8 mouse cellular contexts compared by ENCODE assay signal in genomic region chr4:106847591-106848289, GRCm38 (mm10). TPM values are rescaled to one million over a fixed set of nuclear protein-coding genes. Genes with fewer than 3 reads are reported as not detected.
DNase-seq lines count a peak whose midpoint lies in the region; ATAC-seq and TF ChIP-seq lines count a peak whose summit lies in the region.

No protein-coding gene starts in this region.

- peak; percentile 65 for ATAC-seq in forebrain, embryonic 13.5 days
- peak; percentile 93 for ATAC-seq in limb, embryonic 14.5 days (ENCODE audit: low FRiP score, low read depth)

- no peak for TF ChIP-seq POLR2A in limb, embryonic 14.5 days (IDR thresholded peaks at IDR 0.05; ENCODE audit: borderline replicate concordance, extremely low read depth, insufficient read depth, insufficient read length)

- no peaks in the 10 kb centered on the region for H3K27me3 ChIP-seq in forebrain, embryonic 13.5 days
- H3K27me3 ChIP-seq in hindbrain, embryonic 10.5 days (ENCODE audit: insufficient read depth, poor library complexity, severe bottlenecking) = no peaks in the 10 kb centered on the region
- H3K27me3 ChIP-seq in limb, embryonic 14.5 days (ENCODE audit: control insufficient read depth, insufficient read depth, low read length) = no peaks in the 10 kb centered on the region

- peaks cover 23% of the 10 kb centered on the region for H3K4me1 ChIP-seq in forebrain, embryonic 13.5 days
- peaks cover 31% of the 10 kb centered on the region for H3K4me1 ChIP-seq in hindbrain, embryonic 10.5 days (replicated peaks)
- H3K4me1 ChIP-seq in limb, embryonic 14.5 days (ENCODE audit: control insufficient read depth, insufficient read depth, low read length) = peaks cover 36% of the 10 kb centered on the region

- no peaks in the 10 kb centered on the region for H3K9me3 ChIP-seq in forebrain, embryonic 13.5 days (replicated peaks)
- no peaks in the 10 kb centered on the region for H3K9me3 ChIP-seq in hindbrain, embryonic 10.5 days
- H3K9me3 ChIP-seq in limb, embryonic 14.5 days (ENCODE audit: control insufficient read depth, low read length) = no peaks in the 10 kb centered on the region

- WGBS in forebrain, embryonic 13.5 days = 19% methylated on average over 9 of the region's 9 CpGs
- WGBS in hindbrain, embryonic 10.5 days = 12% methylated on average over 9 of the region's 9 CpGs
- 5% methylated on average over 9 of the region's 9 CpGs for WGBS in limb, embryonic 14.5 days

- H3K4me3 ChIP-seq in forebrain, embryonic 13.5 days = no peak overlapping the region
- peak overlapping the region; percentile 31; the same call in 1 of the 2 replicates for H3K4me3 ChIP-seq in hindbrain, embryonic 10.5 days
- peak overlapping the region; percentile 9 for H3K4me3 ChIP-seq in limb, embryonic 14.5 days (replicated peaks; ENCODE audit: low read length)

- DNase-seq in ovary, adult 18-20 months (ENCODE audit: low spot score) = peak; percentile 54
- DNase-seq in ovary, postnatal 10 days (ENCODE audit: low spot score) = no peak
- DNase-seq in hindbrain, embryonic 10.5 days (ENCODE audit: low spot score) = peak; percentile 81
- peak; percentile 89 for DNase-seq in limb, embryonic 14.5 days (ENCODE audit: low spot score)
- peak; percentile 80 for DNase-seq in neural tube, embryonic 10.5 days (ENCODE audit: extremely low spot score, low spot score)
- no peak for DNase-seq in layer of hippocampus, adult 8-10 months (ENCODE audit: low spot score in 2 of 2)
- DNase-seq in right cerebral cortex, postnatal 4 days = no peak

- no peak overlapping the region for H3K9ac ChIP-seq in forebrain, embryonic 13.5 days
- H3K9ac ChIP-seq in limb, embryonic 14.5 days (ENCODE audit: low read depth, low read length, severe bottlenecking) = peak overlapping the region; percentile 29

- H3K36me3 ChIP-seq in forebrain, embryonic 13.5 days (ENCODE audit: poor library complexity, severe bottlenecking) = no peaks in the 10 kb centered on the region
- no peaks in the 10 kb centered on the region for H3K36me3 ChIP-seq in hindbrain, embryonic 10.5 days
- no peaks in the 10 kb centered on the region for H3K36me3 ChIP-seq in limb, embryonic 14.5 days (ENCODE audit: control insufficient read depth, insufficient read depth, low read length)

- H3K4me2 ChIP-seq in forebrain, embryonic 13.5 days = peak overlapping the region; percentile 34
- H3K4me2 ChIP-seq in limb, embryonic 14.5 days (replicated peaks; ENCODE audit: low read depth, low read length, severe bottlenecking) = peak overlapping the region; percentile 34

- peak overlapping the region; percentile 61 for H3K27ac ChIP-seq in forebrain, embryonic 13.5 days
- H3K27ac ChIP-seq in hindbrain, embryonic 10.5 days = peak overlapping the region; percentile 90
- H3K27ac ChIP-seq in limb, embryonic 14.5 days (replicated peaks; ENCODE audit: low read depth, low read length) = peak overlapping the region; percentile 86

RNA-seq across cellular contexts. Expression of gene Acot11, which starts 42.9 kb away (rescaled TPM):
- 0.63 and 0.94 TPM in 2 replicates for polyA plus RNA-seq in forebrain, embryonic 13.5 days (2015; fragmentation: Nextera tagmentation; extraction: Ambion mirVana)
- polyA plus RNA-seq in hindbrain, embryonic 10.5 days (2016; fragmentation: Nextera tagmentation; extraction: Ambion mirVana) = 1.8 and 2.2 TPM in 2 replicates
- polyA plus RNA-seq in limb, embryonic 14.5 days (2012; rRNA removed) = 6.1 and 6.7 TPM in 2 replicates
- 3.7 and 4.3 TPM in 2 replicates for polyA plus RNA-seq in limb, embryonic 14.5 days (2014; fragmentation: Nextera tagmentation; extraction: Ambion mirVana)
- 10 to 100 TPM; 34.4 to 52.4 (median 49.7) TPM for total RNA-seq in layer of hippocampus, adult 8-10 months (2022)

Comparison
In these comparisons a context has a peak if more than half of its experiments do, and no peak if none do; other contexts are left out.
1. DNase-seq: peak in ovary, adult 18-20 months (single experiment), hindbrain, embryonic 10.5 days (single experiment), limb, embryonic 14.5 days (single experiment) and neural tube, embryonic 10.5 days (single experiment); none in ovary, postnatal 10 days (single experiment), layer of hippocampus, adult 8-10 months (0 of 2) and right cerebral cortex, postnatal 4 days (single experiment).
2. Peak in every context shown above with its lines, with median percentiles within 50 percentile points of each other: H3K27ac ChIP-seq.